Mouse (Mus musculus): ENCODE measurements around the gene Vmn1r183.

GRCm38 (mm10) chr7:24082457-24083235, 29.6 kb downstream of the Vmn1r183 start:
- TF ChIP-seq CTCF (IDR thresholded peaks at IDR 0.05; ENCODE audit: extremely low read depth, insufficient read depth, insufficient read length, insufficient replicate concordance) (no peak), POLR2A (IDR thresholded peaks at IDR 0.05; ENCODE audit: low read depth, low read length) (no peak)

Data from spleen, adult 2 months (tissue).